Mouse (Mus musculus) heart, embryonic 16.5 days (tissue): ENCODE measurements around the gene Sfxn5. TPM values are rescaled to one million over a fixed set of nuclear protein-coding genes. Genes with fewer than 3 reads are reported as not detected.

Source experiments
- ATAC-seq: fragments of 200-750 bp; cut with Nextera tagmentation; replicated peaks from 2 replicates; pipeline ENCODE4 v1.8.0; 2017; ENCODE audit warnings: moderate number of reproducible peaks; ENCODE audit not compliant: insufficient read depth, low FRiP score; ENCODE audit errors: extremely low read depth
- H3K27ac ChIP-seq: fragments of 300-500 bp; sonication (generic); 2 replicates; pipeline ENCODE4 v1.5.1; 2014; ENCODE audit warnings: mild to moderate bottlenecking, low read length, control low read depth, moderate library complexity
- H3K27me3 ChIP-seq: fragments of 300-500 bp; sonication (generic); 2 replicates; pipeline ENCODE4 v1.6.1; 2014; ENCODE audit warnings: low read length, mixed read lengths; ENCODE audit not compliant: control insufficient read depth, insufficient read depth
- H3K36me3 ChIP-seq: fragments of 300-500 bp; sonication (generic); 2 replicates; pipeline ENCODE4 v1.6.1; 2014; ENCODE audit not compliant: control insufficient read depth, insufficient read depth
- H3K4me1 ChIP-seq: fragments of 300-500 bp; sonication (generic); 2 replicates; pipeline ENCODE4 v1.6.1; 2014; ENCODE audit warnings: low read length, mixed read lengths; ENCODE audit not compliant: control insufficient read depth, insufficient read depth
- H3K4me2 ChIP-seq: fragments of 300-500 bp; sonication (generic); 2 replicates; pipeline ENCODE4 v1.6.1; 2014; ENCODE audit warnings: low read depth, mild to moderate bottlenecking, control low read depth, low read length
- H3K4me3 ChIP-seq: fragments of 300-500 bp; sonication (generic); 2 replicates; pipeline ENCODE4 v1.5.1; 2014; ENCODE audit warnings: mild to moderate bottlenecking, control low read depth, low read length
- H3K9ac ChIP-seq: fragments of 300-500 bp; sonication (generic); 2 replicates; pipeline ENCODE4 v1.6.1; 2014; ENCODE audit warnings: low read length, control low read depth
- H3K9me3 ChIP-seq: fragments of 300-500 bp; sonication (generic); replicated peaks from 2 replicates; pipeline ENCODE4 v1.6.1; 2016; ENCODE audit warnings: low read length; ENCODE audit not compliant: control insufficient read depth
- WGBS: fragments of 180-500 bp; shearing (Covaris S2); extraction: QIAGEN DNeasy Blood & Tissue Kit; methylation state at CpG from one replicate; pipeline ENCODE4 v1.1.7; 2014; 5-methylcytosine and 5-hydroxymethylcytosine counted together
- polyA plus RNA-seq: library from polyadenylated mRNA; unstranded; fragments of >200 nt; fragmentation: Nextera tagmentation; extraction: Ambion mirVana; gene quantifications from 2 replicates; pipeline ENCODE4 v1.2.1, GENCODE M21; 2015

The Sfxn5 gene
- polyA plus RNA-seq, 1 experiment from 2014 or later = 4.9 TPM

GRCm38 (mm10) chr6:85356682-85357465, 23.7 kb upstream of the Sfxn5 start:
- peaks cover 32% of the 10 kb centered on the region for H3K4me1 ChIP-seq
- peak overlapping the region; percentile 43 for H3K9ac ChIP-seq
- ATAC-seq = peak; percentile 31
- 17% methylated on average over 4 of the region's 4 CpGs for WGBS
- H3K27me3 ChIP-seq = no peaks in the 10 kb centered on the region
- no peak overlapping the region for H3K4me3 ChIP-seq
- H3K4me2 ChIP-seq = peak overlapping the region; percentile 49
- H3K27ac ChIP-seq = peak overlapping the region; percentile 86
- no peaks in the 10 kb centered on the region for H3K9me3 ChIP-seq
- H3K36me3 ChIP-seq = no peaks in the 10 kb centered on the region

- no peak for ATAC-seq
- Histone ChIP-seq H3K27ac (peak overlapping the region; percentile 86), H3K4me1 (peaks cover 28% of the 10 kb centered on the region), H3K9me3 (no peaks in the 10 kb centered on the region), H3K4me2 (no peak overlapping the region), H3K4me3 (no peak overlapping the region), H3K27me3 (no peaks in the 10 kb centered on the region), H3K9ac (no peak overlapping the region; the same call in 1 of the 2 replicates), H3K36me3 (no peaks in the 10 kb centered on the region)
- 86% methylated on average over 2 of the region's 2 CpGs for WGBS
These were observed 22.5 kb upstream of the Sfxn5 start for GRCm38 (mm10) chr6:85355753-85356152.

- Histone ChIP-seq H3K4me2 (no peak overlapping the region), H3K4me1 (peaks cover 33% of the 10 kb centered on the region), H3K36me3 (no peaks in the 10 kb centered on the region), H3K27ac (peak overlapping the region; percentile 31; the same call in 1 of the 2 replicates), H3K4me3 (no peak overlapping the region), H3K9me3 (no peaks in the 10 kb centered on the region), H3K27me3 (no peaks in the 10 kb centered on the region), H3K9ac (no peak overlapping the region)
- WGBS = 72% methylated on average over 6 of the region's 6 CpGs
- ATAC-seq = no peak
These were observed 21.5 kb upstream of the Sfxn5 start for GRCm38 (mm10) chr6:85354709-85355108.

GRCm38 (mm10) chr6:85353706-85354105, 20.5 kb upstream of the Sfxn5 start:
- WGBS = 67% methylated on average over 3 of the region's 3 CpGs
- no peak overlapping the region for H3K4me3 ChIP-seq
- no peak overlapping the region for H3K9ac ChIP-seq
- H3K4me2 ChIP-seq = no peak overlapping the region
- H3K4me1 ChIP-seq = peaks cover 42% of the 10 kb centered on the region
- H3K36me3 ChIP-seq = no peaks in the 10 kb centered on the region
- H3K27me3 ChIP-seq = no peaks in the 10 kb centered on the region
- H3K27ac ChIP-seq = no peak overlapping the region
- H3K9me3 ChIP-seq = no peaks in the 10 kb centered on the region
- no peak for ATAC-seq

GRCm38 (mm10) chr6:85350157-85350556, 16.9 kb upstream of the Sfxn5 start:
- H3K4me3 ChIP-seq = no peak overlapping the region
- 74% methylated on average over 1 of the region's 1 CpGs for WGBS
- no peak overlapping the region for H3K4me2 ChIP-seq
- H3K27me3 ChIP-seq = no peaks in the 10 kb centered on the region
- no peak overlapping the region for H3K9ac ChIP-seq
- no peak for ATAC-seq
- no peak overlapping the region for H3K27ac ChIP-seq
- no peaks in the 10 kb centered on the region for H3K9me3 ChIP-seq
- peaks cover 18% of the 10 kb centered on the region for H3K4me1 ChIP-seq
- H3K36me3 ChIP-seq = peaks cover 14% of the 10 kb centered on the region; the same call in 1 of the 2 replicates

- Histone ChIP-seq H3K9me3 (no peaks in the 10 kb centered on the region), H3K4me3 (no peak overlapping the region), H3K4me2 (no peak overlapping the region), H3K27ac (peak overlapping the region; percentile 56), H3K9ac (peak overlapping the region; percentile 26), H3K27me3 (no peaks in the 10 kb centered on the region), H3K4me1 (peaks cover 18% of the 10 kb centered on the region), H3K36me3 (peaks cover 14% of the 10 kb centered on the region; the same call in 1 of the 2 replicates)
- ATAC-seq = no peak
- WGBS = 39% methylated on average over 7 of the region's 7 CpGs
These were observed 16.0 kb upstream of the Sfxn5 start for GRCm38 (mm10) chr6:85349246-85349645.

GRCm38 (mm10) chr6:85348133-85348532, 14.9 kb upstream of the Sfxn5 start:
- 87% methylated on average over 11 of the region's 11 CpGs for WGBS
- no peak overlapping the region for H3K9ac ChIP-seq
- H3K9me3 ChIP-seq = no peaks in the 10 kb centered on the region
- ATAC-seq = no peak
- no peak overlapping the region for H3K27ac ChIP-seq
- H3K4me1 ChIP-seq = peaks cover 18% of the 10 kb centered on the region
- peaks cover 14% of the 10 kb centered on the region; the same call in 1 of the 2 replicates for H3K36me3 ChIP-seq
- H3K4me3 ChIP-seq = no peak overlapping the region
- no peaks in the 10 kb centered on the region for H3K27me3 ChIP-seq
- H3K4me2 ChIP-seq = no peak overlapping the region

GRCm38 (mm10) chr6:85346028-85346634, 12.9 kb upstream of the Sfxn5 start:
- Histone ChIP-seq H3K36me3 (peaks cover 15% of the 10 kb centered on the region; the same call in 1 of the 2 replicates), H3K27me3 (no peaks in the 10 kb centered on the region), H3K27ac (peak overlapping the region; percentile 10; the same call in 1 of the 2 replicates), H3K4me2 (no peak overlapping the region), H3K9me3 (no peaks in the 10 kb centered on the region), H3K4me1 (peaks cover 18% of the 10 kb centered on the region), H3K4me3 (no peak overlapping the region), H3K9ac (0 out of 2 replicates have a peak overlapping the region, but pooled peaks have one; percentile 9)
- 41% methylated on average over 6 of the region's 6 CpGs for WGBS
- ATAC-seq = peak; percentile 78

- H3K4me2 ChIP-seq = no peak overlapping the region
- ATAC-seq = no peak
- peaks cover 21% of the 10 kb centered on the region; the same call in 1 of the 2 replicates for H3K36me3 ChIP-seq
- no peak overlapping the region for H3K9ac ChIP-seq
- H3K27me3 ChIP-seq = no peaks in the 10 kb centered on the region
- H3K27ac ChIP-seq = no peak overlapping the region
- no peaks in the 10 kb centered on the region for H3K9me3 ChIP-seq
- H3K4me1 ChIP-seq = peaks cover 15% of the 10 kb centered on the region
- H3K4me3 ChIP-seq = no peak overlapping the region
These were observed 11.7 kb upstream of the Sfxn5 start for GRCm38 (mm10) chr6:85344929-85345328.
